Mouse (Mus musculus) neutrophil, adult 83 days (primary cell): Measurements from ENCODE around the gene Olfr106-ps. TPM values are rescaled to one million over a fixed set of nuclear protein-coding genes. Genes with fewer than 3 reads are reported as not detected.

Experiments
- total RNA-seq, 2 experiments: library from RNA; stranded (reverse); gene quantifications; one replicate each; pipeline ENCODE4 v1.2.4; 2023

The Olfr106-ps gene
- not detected for total RNA-seq

GRCm38 (mm10) chr17:37390093-37390492, at the start of gene Olfr106-ps:
Gene Olfr106-ps, plus strand, starts transcription at chr17:37390393.

GRCm38 (mm10) chr17:37359282-37359681, 30.9 kb upstream of the Olfr106-ps start, which contains the start of gene Olfr104-ps:
Gene Olfr104-ps, plus strand, starts transcription at chr17:37359582.

GRCm38 (mm10) chr17:37378733-37379132, 11.5 kb upstream of the Olfr106-ps start, which contains the start of gene Olfr105-ps:
Gene Olfr105-ps, plus strand, starts transcription at chr17:37379033.

GRCm38 (mm10) chr17:37398926-37399325, 8.7 kb downstream of the Olfr106-ps start, which contains the start of gene Olfr107:
Gene Olfr107, plus strand, starts transcription at chr17:37399226.

GRCm38 (mm10) chr17:37445180-37445579, 55.0 kb downstream of the Olfr106-ps start, which contains the start of gene Olfr108:
Gene Olfr108, plus strand, starts transcription at chr17:37445480.

Other genes starting within 250 kb of the Olfr106-ps start
- gene Olfr93, start 228.9 kb upstream of the Olfr106-ps start, total RNA-seq: not detected
- not detected for gene Ubd, start 196.5 kb upstream of the Olfr106-ps start, total RNA-seq
- gene Olfr94, start 189.4 kb upstream of the Olfr106-ps start, total RNA-seq: not detected
- not detected for gene Olfr95, start 177.3 kb upstream of the Olfr106-ps start, total RNA-seq
- gene Olfr96, start 170.2 kb upstream of the Olfr106-ps start, total RNA-seq: not detected
- gene Olfr97, start 153.1 kb upstream of the Olfr106-ps start, total RNA-seq: not detected
- not detected for gene Olfr98, start 126.6 kb upstream of the Olfr106-ps start, total RNA-seq
- gene H2-M3, start 120.2 kb upstream of the Olfr106-ps start, total RNA-seq: 1 to 10 TPM; 4.0 to 5.0 TPM
- not detected for gene Olfr99, start 106.9 kb upstream of the Olfr106-ps start, total RNA-seq
- gene Olfr101, start 86.1 kb upstream of the Olfr106-ps start, total RNA-seq: not detected
- not detected for gene Olfr102, start 73.3 kb upstream of the Olfr106-ps start, total RNA-seq
- not detected for gene Olfr103, start 50.7 kb upstream of the Olfr106-ps start, total RNA-seq
- not detected for gene Olfr104-ps, start 30.8 kb upstream of the Olfr106-ps start, total RNA-seq
- gene Olfr105-ps, start 11.4 kb upstream of the Olfr106-ps start, total RNA-seq: not detected
- not detected for gene Olfr107, start 8.8 kb downstream of the Olfr106-ps start, total RNA-seq
- not detected for gene Olfr108, start 55.1 kb downstream of the Olfr106-ps start, total RNA-seq
- not detected for gene Olfr109, start 68.5 kb downstream of the Olfr106-ps start, total RNA-seq
- not detected for gene H2-M2, start 93.2 kb downstream of the Olfr106-ps start, total RNA-seq
- gene Olfr110, start 102.1 kb downstream of the Olfr106-ps start, total RNA-seq: not detected
- not detected for gene Olfr111, start 117.6 kb downstream of the Olfr106-ps start, total RNA-seq
- not detected for gene Olfr112, start 179.1 kb downstream of the Olfr106-ps start, total RNA-seq
- not detected for gene Olfr113, start 187.3 kb downstream of the Olfr106-ps start, total RNA-seq
- not detected for gene Olfr114, start 202.3 kb downstream of the Olfr106-ps start, total RNA-seq
- gene Olfr115, start 236.7 kb downstream of the Olfr106-ps start, total RNA-seq: not detected
- not detected for gene Olfr116, start 236.8 kb downstream of the Olfr106-ps start, total RNA-seq